Mouse (Mus musculus): ENCODE measurements around the gene Plaa. TPM values are rescaled to one million over a fixed set of nuclear protein-coding genes. Genes with fewer than 3 reads are reported as not detected.
"Not testable (repeated sequence)": the region's sequence is repeated elsewhere in the genome, so short reads cannot be mapped to it uniquely, and the experiment has no call there.

Plaa gene
- polyA plus RNA-seq (2014; fragmentation: Nextera tagmentation; extraction: Ambion mirVana): 94.4 and 110 TPM in 2 replicates

- no peaks in the 10 kb centered on the region for H3K36me3 ChIP-seq (ENCODE audit: control insufficient read depth, insufficient read depth, low read length)
- no peaks in the 10 kb centered on the region for H3K27me3 ChIP-seq (ENCODE audit: control insufficient read depth, insufficient read depth, low read length)
- H3K27ac ChIP-seq (ENCODE audit: low read depth, low read length): peak within 1 kb of the TSS; percentile 68
- DNase-seq (ENCODE audit: low spot score) (peak; percentile 95), ATAC-seq (replicated peaks; ENCODE audit: low FRiP score) (peak; percentile 99)
- peak within 1 kb of the TSS; percentile 85 for H3K4me3 ChIP-seq (ENCODE audit: low read depth, low read length)
- 0 out of 2 replicates have a peak, but pooled peaks cover 3% of the 10 kb centered on the region for H3K4me1 ChIP-seq (replicated peaks; ENCODE audit: control insufficient read depth, insufficient read depth, low read length)
- peak within 1 kb of the TSS; percentile 91 for H3K9ac ChIP-seq (ENCODE audit: low read length)
- WGBS: under 1% methylated on average over 60 of the region's 61 CpGs
- no peaks in the 10 kb centered on the region for H3K9me3 ChIP-seq (ENCODE audit: control insufficient read depth, low read length)
- H3K4me2 ChIP-seq (ENCODE audit: low read depth, low read length, severe bottlenecking): peak within 1 kb of the TSS; percentile 79
Observed at GRCm38 (mm10) chr4:94603031-94603629, at the start of gene Plaa. Plaa (minus strand) TSS chr4:94603244.

- 91% methylated on average over 5 of the region's 5 CpGs for WGBS
- not testable (repeated sequence) for H3K27ac ChIP-seq (ENCODE audit: low read depth, low read length); H3K27me3 ChIP-seq (ENCODE audit: control insufficient read depth, insufficient read depth, low read length); H3K4me1 ChIP-seq (replicated peaks; ENCODE audit: control insufficient read depth, insufficient read depth, low read length); DNase-seq (ENCODE audit: low spot score); H3K9ac ChIP-seq (ENCODE audit: low read length); H3K4me3 ChIP-seq (ENCODE audit: low read depth, low read length); H3K4me2 ChIP-seq (ENCODE audit: low read depth, low read length, severe bottlenecking); H3K9me3 ChIP-seq (ENCODE audit: control insufficient read depth, low read length); ATAC-seq (replicated peaks; ENCODE audit: low FRiP score); H3K36me3 ChIP-seq (ENCODE audit: control insufficient read depth, insufficient read depth, low read length)
Observed at GRCm38 (mm10) chr4:94650426-94651175, 47.6 kb upstream of the Plaa start.

- Histone ChIP-seq H3K9ac (ENCODE audit: low read length) (no peak within 1 kb of the TSS), H3K27me3 (ENCODE audit: control insufficient read depth, insufficient read depth, low read length) (no peaks in the 10 kb centered on the region), H3K4me2 (ENCODE audit: low read depth, low read length, severe bottlenecking) (no peak within 1 kb of the TSS), H3K36me3 (ENCODE audit: control insufficient read depth, insufficient read depth, low read length) (peaks cover 2% of the 10 kb centered on the region; the same call in 1 of the 2 replicates), H3K4me1 (replicated peaks; ENCODE audit: control insufficient read depth, insufficient read depth, low read length) (no peaks in the 10 kb centered on the region), H3K9me3 (ENCODE audit: control insufficient read depth, low read length) (no peaks in the 10 kb centered on the region), H3K4me3 (ENCODE audit: low read depth, low read length) (no peak within 1 kb of the TSS), H3K27ac (ENCODE audit: low read depth, low read length) (no peak within 1 kb of the TSS)
- ATAC-seq (replicated peaks; ENCODE audit: low FRiP score) (no peak), DNase-seq (ENCODE audit: low spot score) (no peak)
- WGBS: 87% methylated on average over 3 of the region's 3 CpGs
Observed at GRCm38 (mm10) chr4:94649920-94650319, 46.9 kb upstream of the Plaa start, which contains the start of gene Lrrc19. Lrrc19 (minus strand) TSS chr4:94650144.

GRCm38 (mm10) chr4:94643141-94643540 lies 40.1 kb upstream of the Plaa start:
- no peak for DNase-seq (ENCODE audit: low spot score)
- Histone ChIP-seq H3K4me3 (ENCODE audit: low read depth, low read length) (no peak overlapping the region), H3K27ac (ENCODE audit: low read depth, low read length) (no peak overlapping the region), H3K4me1 (replicated peaks; ENCODE audit: control insufficient read depth, insufficient read depth, low read length) (no peaks in the 10 kb centered on the region), H3K9ac (ENCODE audit: low read length) (no peak overlapping the region), H3K9me3 (ENCODE audit: control insufficient read depth, low read length) (no peaks in the 10 kb centered on the region), H3K4me2 (ENCODE audit: low read depth, low read length, severe bottlenecking) (no peak overlapping the region), H3K27me3 (ENCODE audit: control insufficient read depth, insufficient read depth, low read length) (no peaks in the 10 kb centered on the region), H3K36me3 (ENCODE audit: control insufficient read depth, insufficient read depth, low read length) (no peaks in the 10 kb centered on the region)
- no peak for ATAC-seq (replicated peaks; ENCODE audit: low FRiP score)
- 100% methylated on average over 2 of the region's 2 CpGs for WGBS

GRCm38 (mm10) chr4:94620077-94620476 lies 17.0 kb upstream of the Plaa start:
- no peak for DNase-seq (ENCODE audit: low spot score)

GRCm38 (mm10) chr4:94614627-94615006 lies 11.6 kb upstream of the Plaa start:
- Histone ChIP-seq H3K9me3 (ENCODE audit: control insufficient read depth, low read length) (no peaks in the 10 kb centered on the region), H3K36me3 (ENCODE audit: control insufficient read depth, insufficient read depth, low read length) (no peaks in the 10 kb centered on the region), H3K4me3 (ENCODE audit: low read depth, low read length) (peak overlapping the region; percentile 62), H3K4me1 (replicated peaks; ENCODE audit: control insufficient read depth, insufficient read depth, low read length) (0 out of 2 replicates have a peak, but pooled peaks cover 2% of the 10 kb centered on the region), H3K27ac (ENCODE audit: low read depth, low read length) (peak overlapping the region; percentile 70), H3K27me3 (ENCODE audit: control insufficient read depth, insufficient read depth, low read length) (no peaks in the 10 kb centered on the region), H3K9ac (ENCODE audit: low read length) (peak overlapping the region; percentile 81), H3K4me2 (ENCODE audit: low read depth, low read length, severe bottlenecking) (peak overlapping the region; percentile 45)
- ATAC-seq (replicated peaks; ENCODE audit: low FRiP score): peak; percentile 74
- 0% methylated on average over 18 of the region's 18 CpGs for WGBS
- no peak for DNase-seq (ENCODE audit: low spot score)

More at GRCm38 (mm10) chr4:94620077-94620476, 17.0 kb upstream of the Plaa start:
- no peak for ATAC-seq (replicated peaks; ENCODE audit: low FRiP score)
- no peak overlapping the region for H3K4me2 ChIP-seq (ENCODE audit: low read depth, low read length, severe bottlenecking)
- H3K4me3 ChIP-seq (ENCODE audit: low read depth, low read length): no peak overlapping the region
- no peak overlapping the region for H3K27ac ChIP-seq (ENCODE audit: low read depth, low read length)
- H3K9ac ChIP-seq (ENCODE audit: low read length): no peak overlapping the region
- no peaks in the 10 kb centered on the region for H3K27me3 ChIP-seq (ENCODE audit: control insufficient read depth, insufficient read depth, low read length)
- no peaks in the 10 kb centered on the region; the same call in 1 of the 2 replicates for H3K36me3 ChIP-seq (ENCODE audit: control insufficient read depth, insufficient read depth, low read length)
- H3K9me3 ChIP-seq (ENCODE audit: control insufficient read depth, low read length): no peaks in the 10 kb centered on the region
- WGBS: 80% methylated on average over 2 of the region's 2 CpGs
- H3K4me1 ChIP-seq (replicated peaks; ENCODE audit: control insufficient read depth, insufficient read depth, low read length): 0 out of 2 replicates have a peak, but pooled peaks cover 2% of the 10 kb centered on the region

- ATAC-seq (replicated peaks; ENCODE audit: low FRiP score) (peak; percentile 100), DNase-seq (ENCODE audit: low spot score) (peak; percentile 98)
- no peaks in the 10 kb centered on the region for H3K27me3 ChIP-seq (ENCODE audit: control insufficient read depth, insufficient read depth, low read length)
- 1% methylated on average over 29 of the region's 29 CpGs for WGBS
- peak within 1 kb of the TSS; percentile 81 for H3K9ac ChIP-seq (ENCODE audit: low read length)
- H3K27ac ChIP-seq (ENCODE audit: low read depth, low read length): peak within 1 kb of the TSS; percentile 70
- peak within 1 kb of the TSS; percentile 45 for H3K4me2 ChIP-seq (ENCODE audit: low read depth, low read length, severe bottlenecking)
- H3K36me3 ChIP-seq (ENCODE audit: control insufficient read depth, insufficient read depth, low read length): no peaks in the 10 kb centered on the region
- 0 out of 2 replicates have a peak, but pooled peaks cover 2% of the 10 kb centered on the region for H3K4me1 ChIP-seq (replicated peaks; ENCODE audit: control insufficient read depth, insufficient read depth, low read length)
- no peaks in the 10 kb centered on the region for H3K9me3 ChIP-seq (ENCODE audit: control insufficient read depth, low read length)
- H3K4me3 ChIP-seq (ENCODE audit: low read depth, low read length): peak within 1 kb of the TSS; percentile 62
Observed at GRCm38 (mm10) chr4:94613972-94614626, 11.1 kb upstream of the Plaa start, which contains the start of gene Ift74. Ift74 (plus strand) TSS chr4:94614491.

- H3K4me3 ChIP-seq (ENCODE audit: low read depth, low read length): no peak overlapping the region
- no peaks in the 10 kb centered on the region for H3K36me3 ChIP-seq (ENCODE audit: control insufficient read depth, insufficient read depth, low read length)
- H3K4me1 ChIP-seq (replicated peaks; ENCODE audit: control insufficient read depth, insufficient read depth, low read length): no peaks in the 10 kb centered on the region
- no peak overlapping the region for H3K9ac ChIP-seq (ENCODE audit: low read length)
- no peak overlapping the region for H3K4me2 ChIP-seq (ENCODE audit: low read depth, low read length, severe bottlenecking)
- H3K9me3 ChIP-seq (ENCODE audit: control insufficient read depth, low read length): no peaks in the 10 kb centered on the region
- ATAC-seq (replicated peaks; ENCODE audit: low FRiP score) (no peak), DNase-seq (ENCODE audit: low spot score) (no peak)
- no peaks in the 10 kb centered on the region for H3K27me3 ChIP-seq (ENCODE audit: control insufficient read depth, insufficient read depth, low read length)
- no peak overlapping the region for H3K27ac ChIP-seq (ENCODE audit: low read depth, low read length)
- WGBS: 87% methylated on average over 3 of the region's 3 CpGs
Observed at GRCm38 (mm10) chr4:94610339-94610738, 7.3 kb upstream of the Plaa start.
